Mouse (Mus musculus) adrenal gland, adult (tissue): ENCODE results near the gene Atoh1.
A peak's percentile ranks its signal among the peaks of the same experiment; 100 is the strongest.

Experiments used
- DNase-seq, 2 experiments: peaks; one replicate each; pipeline ENCODE4 v3.0.0; 2022 to 2023; ENCODE audit warnings: low spot score in 1 of 2; ENCODE audit not compliant: inconsistent age in 2 of 2

The Atoh1 gene

GRCm38 (mm10) chr6:64728499-64729198 is at the start of gene Atoh1:
Gene Atoh1, plus strand, starts transcription at chr6:64729125.
- peak; percentile 55 to 85 for DNase-seq

- peak in 1 of 2 experiments; percentile 70 for DNase-seq
Observed at GRCm38 (mm10) chr6:64683974-64684373, 45.0 kb upstream of the Atoh1 start.

GRCm38 (mm10) chr6:64684973-64685372 is 44.0 kb upstream of the Atoh1 start:
- peak; percentile 11 to 70 for DNase-seq

- DNase-seq = no peak
Observed at GRCm38 (mm10) chr6:64688181-64688944, 40.6 kb upstream of the Atoh1 start.

- DNase-seq = no peak
Observed at GRCm38 (mm10) chr6:64694688-64695087, 34.2 kb upstream of the Atoh1 start.

GRCm38 (mm10) chr6:64703659-64704058 is 25.3 kb upstream of the Atoh1 start:
- peak in 1 of 2 experiments; percentile 50 for DNase-seq

- DNase-seq = peak; percentile 56 to 89
Observed at GRCm38 (mm10) chr6:64727751-64728403, 1.0 kb upstream of the Atoh1 start.

GRCm38 (mm10) chr6:64729231-64730011 is 496 bp downstream of the Atoh1 start:
- DNase-seq = peak; percentile 25 to 71

GRCm38 (mm10) chr6:64730030-64730429 is 1.1 kb downstream of the Atoh1 start:
- no peak for DNase-seq

- DNase-seq = peak in 1 of 2 experiments; percentile 22
Observed at GRCm38 (mm10) chr6:64730506-64731020, 1.6 kb downstream of the Atoh1 start.

GRCm38 (mm10) chr6:64731126-64731525 is 2.2 kb downstream of the Atoh1 start:
- no peak for DNase-seq

GRCm38 (mm10) chr6:64731621-64732320 is 2.8 kb downstream of the Atoh1 start:
- no peak for DNase-seq

- no peak for DNase-seq
Observed at GRCm38 (mm10) chr6:64733311-64733710, 4.4 kb downstream of the Atoh1 start.

- peak; percentile 6 to 33 for DNase-seq
Observed at GRCm38 (mm10) chr6:64734441-64735320, 5.8 kb downstream of the Atoh1 start.

GRCm38 (mm10) chr6:64736317-64736716 is 7.4 kb downstream of the Atoh1 start:
- DNase-seq = no peak

GRCm38 (mm10) chr6:64742915-64743489 is 14.1 kb downstream of the Atoh1 start:
- DNase-seq = no peak

GRCm38 (mm10) chr6:64754515-64754914 is 25.6 kb downstream of the Atoh1 start:
- DNase-seq = no peak

- no peak for DNase-seq
Observed at GRCm38 (mm10) chr6:64763901-64764300, 35.0 kb downstream of the Atoh1 start.

- DNase-seq = no peak
Observed at GRCm38 (mm10) chr6:64773430-64773829, 44.5 kb downstream of the Atoh1 start.
